Mouse (Mus musculus) ovary, adult 18-20 months (tissue): ENCODE results near the gene Krba1.

Source experiments
- DNase-seq: peaks from one replicate; pipeline ENCODE4 v3.0.0; 2022; ENCODE audit warnings: low spot score, mixed read lengths

The Krba1 gene

DNA sequence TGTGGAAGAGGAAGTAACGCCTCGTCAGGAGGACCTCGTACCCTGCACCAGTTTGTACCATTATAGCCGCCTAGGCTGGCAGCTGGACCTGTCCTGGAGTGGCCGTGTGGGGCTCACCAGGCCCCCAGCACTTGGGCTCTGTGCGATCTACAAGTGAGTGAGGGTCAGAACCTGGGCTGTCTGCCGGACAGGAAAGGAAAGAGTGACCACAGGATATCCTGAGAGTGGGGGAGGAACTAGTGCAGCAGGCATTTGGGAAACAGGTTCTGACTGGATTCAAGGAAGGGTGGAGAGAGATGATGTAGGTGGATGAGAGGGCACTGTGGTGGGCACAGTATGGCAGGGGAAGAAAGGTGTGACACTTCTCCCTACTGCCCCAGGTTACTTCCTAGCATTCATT is 53.1 kb downstream of the Krba1 start:
- DNase-seq, result no peak

DNA sequence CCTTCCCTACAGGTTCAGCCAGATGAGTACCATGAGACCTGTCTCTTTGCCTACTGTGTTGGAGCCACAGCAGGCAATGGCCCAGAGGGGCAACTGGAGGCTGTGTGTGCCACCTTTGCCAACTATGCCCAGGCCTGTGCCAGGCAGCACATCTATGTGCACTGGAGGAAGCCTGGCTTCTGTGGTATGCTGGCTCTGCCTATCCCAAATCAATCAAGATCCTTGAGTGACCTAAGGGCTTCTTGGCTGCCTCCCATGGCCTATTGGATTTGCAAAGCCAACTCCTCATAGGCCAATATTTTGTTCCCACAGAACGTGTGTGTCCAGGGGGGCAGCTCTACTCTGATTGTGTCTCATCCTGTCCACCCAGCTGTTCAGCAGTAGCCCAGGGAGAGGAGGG is 56.8 kb downstream of the Krba1 start:
- DNase-seq, result no peak

DNA sequence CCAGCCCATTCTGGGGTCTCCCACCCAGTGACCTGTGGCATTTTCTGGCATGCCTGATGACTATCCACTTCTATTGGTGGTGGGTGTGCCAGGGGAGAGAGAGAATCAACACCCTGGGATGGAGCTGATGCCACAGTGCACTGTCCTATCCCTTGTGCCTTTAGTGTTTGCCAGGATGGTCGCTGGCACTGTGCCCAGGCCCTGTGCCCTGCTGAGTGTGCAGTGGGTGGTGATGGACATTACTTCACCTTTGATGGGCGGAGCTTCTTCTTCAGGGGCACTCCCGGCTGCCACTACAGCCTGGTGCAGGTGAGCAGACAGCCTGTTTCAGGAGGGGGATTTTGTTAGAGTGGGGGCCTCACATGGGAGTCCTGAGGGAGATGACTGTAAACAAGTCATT is 57.4 kb downstream of the Krba1 start:
- DNase-seq, result no peak

DNA sequence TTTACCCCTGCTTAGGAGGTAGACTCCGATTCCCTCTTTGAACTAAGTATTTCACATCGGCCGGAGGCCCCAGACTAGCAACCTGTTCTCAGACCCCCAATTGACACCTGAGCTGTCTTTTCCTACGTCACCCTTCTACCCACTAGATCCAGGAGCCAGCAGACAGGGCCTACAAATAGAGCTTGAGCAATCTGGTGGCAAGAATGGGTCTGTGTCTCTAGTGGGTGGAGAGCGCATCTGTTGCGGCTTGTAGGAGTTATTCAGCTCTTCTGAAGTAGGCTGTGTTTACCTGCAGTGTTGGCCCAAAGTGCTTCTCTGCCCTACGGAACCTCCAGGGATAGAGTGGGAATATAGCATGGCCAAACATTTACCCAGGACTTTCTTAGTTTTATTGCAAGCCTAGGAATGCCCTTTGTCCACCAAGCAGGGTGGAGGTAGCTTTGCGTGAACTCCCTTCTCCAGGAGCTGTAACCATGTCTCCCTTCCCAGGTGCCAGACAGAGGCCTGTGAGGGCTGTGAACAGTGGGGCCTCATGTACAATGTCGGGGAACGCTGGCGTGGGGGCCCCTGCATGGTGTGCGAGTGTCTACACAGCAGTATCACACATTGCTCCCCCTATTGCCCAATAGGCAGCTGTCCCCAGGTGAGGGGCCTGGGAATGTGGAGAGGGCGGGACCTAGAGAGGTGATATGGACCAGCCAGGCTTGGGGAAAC is 69.7 kb downstream of the Krba1 start:
- no peak for DNase-seq

DNA sequence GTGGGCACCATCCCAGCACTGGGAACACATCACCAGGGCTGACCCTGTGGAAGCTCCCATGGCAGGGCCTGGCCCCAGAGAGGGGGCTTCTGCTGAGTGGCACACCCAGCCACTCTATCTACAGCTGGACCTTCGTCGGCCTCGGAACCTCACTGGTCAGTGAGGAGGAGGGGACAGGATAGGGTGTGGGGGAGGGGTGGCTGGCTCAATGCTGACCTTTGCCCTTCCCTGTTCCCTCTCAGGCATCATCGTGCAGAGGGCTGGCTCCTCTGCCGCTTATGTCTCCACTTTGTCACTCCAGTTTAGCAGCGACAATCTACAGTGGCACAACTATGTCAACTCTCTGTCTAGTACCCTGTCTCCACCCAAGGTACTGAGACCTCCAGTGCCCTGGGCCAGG is 71.3 kb downstream of the Krba1 start:
- no peak for DNase-seq

DNA sequence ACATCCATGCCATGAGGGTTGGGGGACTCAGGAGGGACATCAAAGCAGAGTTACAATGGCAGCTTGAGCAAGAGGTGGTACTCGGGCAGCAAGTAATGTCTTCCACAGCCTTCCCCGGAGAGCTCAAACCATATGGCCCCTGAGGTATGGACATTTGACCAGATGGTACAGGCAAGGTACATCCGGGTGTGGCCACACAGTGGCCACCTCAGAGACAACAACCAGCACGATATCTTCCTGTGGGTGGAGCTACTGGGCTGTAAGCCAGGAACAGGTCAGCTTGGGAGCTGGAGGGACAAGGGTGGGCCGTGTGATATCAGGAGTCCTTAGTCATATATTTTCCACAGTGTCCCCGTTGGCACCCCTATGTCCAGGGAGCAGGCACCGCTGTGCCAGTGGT is 72.1 kb downstream of the Krba1 start:
- no peak for DNase-seq
